Mouse (Mus musculus): ENCODE data around the gene Fam19a2. TPM values are rescaled to one million over a fixed set of nuclear protein-coding genes. Genes with fewer than 3 reads are reported as not detected.

Fam19a2 gene
- total and polyA plus RNA-seq, 2 experiments from 2014 or later: 0.16 TPM; not detected in 1

DNA sequence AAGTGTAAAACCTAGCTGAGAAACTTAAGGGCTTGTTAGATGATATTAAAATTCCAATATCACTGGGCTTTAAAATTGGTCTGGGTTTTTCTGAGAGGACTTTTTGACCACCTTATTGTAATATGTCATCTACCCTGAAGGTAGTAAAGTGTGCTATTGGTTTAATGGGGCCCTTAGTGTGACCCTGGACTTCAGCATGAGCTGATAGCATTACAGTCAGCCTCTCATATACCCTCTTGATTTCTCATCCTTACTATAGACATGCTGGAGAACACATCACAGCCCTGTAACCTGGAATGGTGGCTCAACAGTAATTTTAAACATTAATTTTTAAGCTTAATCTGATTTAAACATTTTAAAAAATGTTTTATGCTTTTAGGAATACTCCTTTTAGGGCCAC lies 459.8 kb downstream of the Fam19a2 start:
- Histone ChIP-seq H3K4me3 (ENCODE audit: low read depth, low read length) (no peak overlapping the region), H3K9ac (replicated peaks; ENCODE audit: low read depth, low read length) (no peak overlapping the region), H3K9me3 (replicated peaks; ENCODE audit: control insufficient read depth, low read length) (no peaks in the 10 kb centered on the region), H3K27ac (ENCODE audit: low read depth) (no peak overlapping the region), H3K4me1 (ENCODE audit: control insufficient read depth, insufficient read depth) (no peaks in the 10 kb centered on the region), H3K36me3 (replicated peaks; ENCODE audit: control insufficient read depth, insufficient read depth, low read length) (no peaks in the 10 kb centered on the region), H3K27me3 (ENCODE audit: control insufficient read depth, insufficient read depth, low read length) (no peaks in the 10 kb centered on the region), H3K4me2 (ENCODE audit: low read depth, low read length) (no peak overlapping the region)
- TF ChIP-seq CTCF (IDR thresholded peaks at IDR 0.05; ENCODE audit: low read depth): no peak
- TF ChIP-seq EP300 (IDR thresholded peaks at IDR 0.05; ENCODE audit: low read depth): no peak
- no peak for DNase-seq (ENCODE audit: low spot score)
- no peak for ATAC-seq (ENCODE audit: insufficient read depth, low read depth)

DNA sequence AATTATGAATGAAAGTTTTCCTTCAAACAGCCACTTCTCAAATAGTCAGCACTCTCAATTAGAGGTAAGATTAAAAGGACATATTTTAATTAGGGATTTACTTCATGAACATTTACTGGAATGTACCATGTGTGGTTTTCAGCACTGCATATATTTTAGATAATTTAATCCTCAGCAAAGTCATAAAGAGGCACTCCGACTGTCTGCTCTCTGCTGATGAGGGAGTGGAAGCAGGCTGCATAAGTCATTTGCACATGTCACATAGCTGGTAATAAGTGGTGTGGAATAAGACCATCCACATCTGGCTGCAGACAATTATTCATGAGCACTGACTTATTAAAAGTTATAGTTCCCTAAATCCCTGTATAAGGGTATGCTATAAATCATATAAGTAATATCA lies 484.5 kb downstream of the Fam19a2 start:
- 77% methylated on average over 1 of the region's 1 CpGs for WGBS

DNA sequence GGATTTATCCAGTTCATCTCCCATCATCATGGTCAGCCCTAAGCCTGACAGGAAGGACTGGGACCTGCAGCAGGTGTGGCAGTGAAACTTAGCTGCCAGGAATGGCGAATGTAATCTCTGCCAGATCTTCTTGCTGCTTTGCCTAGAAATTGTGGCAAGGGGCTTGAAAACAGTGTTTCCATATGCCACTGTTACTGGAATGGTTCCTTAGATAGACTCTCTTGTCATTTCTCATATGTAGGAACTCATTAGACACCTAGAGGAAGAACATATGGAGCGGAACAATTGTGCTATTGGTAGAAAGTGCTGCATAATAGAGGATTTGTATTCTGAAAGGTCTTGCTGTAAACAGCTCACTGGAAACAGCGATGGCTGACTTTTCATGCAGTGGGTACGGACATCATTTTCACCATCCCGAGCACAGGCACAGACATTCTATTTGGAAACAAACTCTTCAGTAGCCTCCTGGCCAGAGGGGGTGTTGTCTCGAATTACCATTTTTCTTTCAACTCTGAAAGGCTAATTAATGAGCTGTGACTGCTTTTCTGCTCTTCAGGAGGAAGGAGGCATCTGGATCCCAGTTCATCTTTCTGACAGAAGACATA lies 488.0 kb downstream of the Fam19a2 start:
- H3K27me3 ChIP-seq (ENCODE audit: control insufficient read depth, insufficient read depth, low read length): no peaks in the 10 kb centered on the region
- no peaks in the 10 kb centered on the region for H3K4me1 ChIP-seq (ENCODE audit: control insufficient read depth, insufficient read depth)
- no peak for ATAC-seq (ENCODE audit: insufficient read depth, low read depth)
- H3K4me3 ChIP-seq (ENCODE audit: low read depth, low read length): no peak overlapping the region
- 68% methylated on average over 6 of the region's 6 CpGs for WGBS
- no peak overlapping the region for H3K4me2 ChIP-seq (ENCODE audit: low read depth, low read length)
- H3K9me3 ChIP-seq (replicated peaks; ENCODE audit: control insufficient read depth, low read length): no peaks in the 10 kb centered on the region
- no peak overlapping the region for H3K9ac ChIP-seq (replicated peaks; ENCODE audit: low read depth, low read length)
- no peak for TF ChIP-seq EP300 (IDR thresholded peaks at IDR 0.05; ENCODE audit: low read depth)
- TF ChIP-seq CTCF (IDR thresholded peaks at IDR 0.05; ENCODE audit: low read depth): no peak
- DNase-seq (ENCODE audit: low spot score): no peak
- H3K36me3 ChIP-seq (replicated peaks; ENCODE audit: control insufficient read depth, insufficient read depth, low read length): no peaks in the 10 kb centered on the region
- H3K27ac ChIP-seq (ENCODE audit: low read depth): no peak overlapping the region

More for the DNA sequence above, 484.5 kb downstream of the Fam19a2 start:
- no peaks in the 10 kb centered on the region for H3K36me3 ChIP-seq (replicated peaks; ENCODE audit: control insufficient read depth, insufficient read depth, low read length)
- TF ChIP-seq EP300 (IDR thresholded peaks at IDR 0.05; ENCODE audit: low read depth) (no peak), CTCF (IDR thresholded peaks at IDR 0.05; ENCODE audit: low read depth) (no peak)
- H3K9me3 ChIP-seq (replicated peaks; ENCODE audit: control insufficient read depth, low read length): no peaks in the 10 kb centered on the region
- ATAC-seq (ENCODE audit: insufficient read depth, low read depth) (no peak), DNase-seq (ENCODE audit: low spot score) (no peak)
- H3K27me3 ChIP-seq (ENCODE audit: control insufficient read depth, insufficient read depth, low read length): no peaks in the 10 kb centered on the region
- H3K4me1 ChIP-seq (ENCODE audit: control insufficient read depth, insufficient read depth): no peaks in the 10 kb centered on the region
- no peak overlapping the region for H3K4me2 ChIP-seq (ENCODE audit: low read depth, low read length)
- H3K9ac ChIP-seq (replicated peaks; ENCODE audit: low read depth, low read length): no peak overlapping the region
- H3K27ac ChIP-seq (ENCODE audit: low read depth): no peak overlapping the region
- H3K4me3 ChIP-seq (ENCODE audit: low read depth, low read length): no peak overlapping the region

DNA sequence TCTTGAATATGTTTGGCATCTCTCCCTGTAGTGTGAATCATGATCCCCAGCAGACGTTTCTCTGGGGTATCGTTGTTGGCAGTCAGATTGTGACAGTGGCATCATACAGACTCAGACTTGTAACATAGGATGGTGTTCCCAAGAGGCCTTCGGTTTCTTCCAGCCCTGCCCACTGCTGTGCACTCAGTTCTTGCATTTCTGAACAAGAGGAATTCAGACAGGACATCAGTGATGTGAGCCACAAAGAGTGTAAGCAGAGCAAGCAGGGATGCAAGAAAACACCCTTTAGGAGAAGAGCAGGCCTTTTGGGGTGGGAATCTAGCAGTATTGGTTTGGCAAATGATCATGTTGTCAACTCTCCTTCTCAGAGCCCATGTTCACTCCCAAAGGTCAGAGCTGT lies 489.0 kb downstream of the Fam19a2 start:
- Histone ChIP-seq H3K4me3 (ENCODE audit: low read depth, low read length) (no peak overlapping the region), H3K9ac (replicated peaks; ENCODE audit: low read depth, low read length) (no peak overlapping the region), H3K36me3 (replicated peaks; ENCODE audit: control insufficient read depth, insufficient read depth, low read length) (no peaks in the 10 kb centered on the region), H3K27ac (ENCODE audit: low read depth) (no peak overlapping the region), H3K9me3 (replicated peaks; ENCODE audit: control insufficient read depth, low read length) (no peaks in the 10 kb centered on the region), H3K4me1 (ENCODE audit: control insufficient read depth, insufficient read depth) (no peaks in the 10 kb centered on the region), H3K4me2 (ENCODE audit: low read depth, low read length) (no peak overlapping the region), H3K27me3 (ENCODE audit: control insufficient read depth, insufficient read depth, low read length) (no peaks in the 10 kb centered on the region)
- DNase-seq (ENCODE audit: low spot score) (no peak), ATAC-seq (ENCODE audit: insufficient read depth, low read depth) (no peak)
- 58% methylated on average over 3 of the region's 3 CpGs for WGBS
- TF ChIP-seq EP300 (IDR thresholded peaks at IDR 0.05; ENCODE audit: low read depth): no peak
- no peak for TF ChIP-seq CTCF (IDR thresholded peaks at IDR 0.05; ENCODE audit: low read depth)

DNA sequence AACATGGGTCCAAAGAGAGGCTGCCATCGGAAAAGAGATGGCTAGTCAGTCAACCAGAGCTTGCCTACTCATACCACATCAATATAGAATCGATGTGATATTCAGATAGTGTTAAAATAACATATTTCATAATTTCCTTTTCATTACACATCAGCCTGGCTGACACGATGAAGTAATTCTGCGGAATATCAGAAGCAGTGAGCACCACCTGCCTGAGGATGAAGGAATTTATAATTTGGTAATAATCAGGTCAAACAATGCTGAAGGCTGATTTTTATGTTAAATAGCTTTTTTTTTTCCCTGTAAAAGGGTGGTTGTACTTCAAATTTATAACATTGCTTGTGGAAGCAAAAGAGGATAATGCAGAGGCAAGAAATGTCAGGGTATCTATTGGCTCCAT lies 490.2 kb downstream of the Fam19a2 start:
- no peak overlapping the region for H3K9ac ChIP-seq (replicated peaks; ENCODE audit: low read depth, low read length)
- DNase-seq (ENCODE audit: low spot score): no peak

DNA sequence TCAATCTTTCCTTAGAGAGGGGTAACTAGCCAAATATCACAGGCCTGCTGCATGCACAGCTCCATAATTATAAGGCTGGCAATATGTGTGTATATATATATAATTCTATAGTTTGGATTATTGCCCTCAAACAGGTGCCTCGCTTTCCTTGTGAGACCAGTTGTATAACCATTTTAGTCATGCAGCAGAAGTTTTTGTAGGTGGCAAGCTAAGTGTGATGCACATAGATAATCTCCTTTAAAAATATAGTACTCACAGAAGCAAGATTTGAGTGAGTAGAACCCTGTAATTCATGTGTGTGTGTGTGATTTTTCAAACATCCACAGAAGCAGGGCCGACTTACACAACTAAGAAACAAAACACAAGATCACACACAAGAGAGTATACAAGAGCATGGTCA lies 525.6 kb downstream of the Fam19a2 start:
- WGBS: 77% methylated on average over 2 of the region's 2 CpGs
- Histone ChIP-seq H3K27ac (ENCODE audit: low read depth) (no peak overlapping the region), H3K9me3 (replicated peaks; ENCODE audit: control insufficient read depth, low read length) (no peaks in the 10 kb centered on the region), H3K4me1 (ENCODE audit: control insufficient read depth, insufficient read depth) (no peaks in the 10 kb centered on the region), H3K4me2 (ENCODE audit: low read depth, low read length) (no peak overlapping the region), H3K4me3 (ENCODE audit: low read depth, low read length) (no peak overlapping the region), H3K27me3 (ENCODE audit: control insufficient read depth, insufficient read depth, low read length) (no peaks in the 10 kb centered on the region), H3K36me3 (replicated peaks; ENCODE audit: control insufficient read depth, insufficient read depth, low read length) (no peaks in the 10 kb centered on the region), H3K9ac (replicated peaks; ENCODE audit: low read depth, low read length) (no peak overlapping the region)
- ATAC-seq (ENCODE audit: insufficient read depth, low read depth) (no peak), DNase-seq (ENCODE audit: low spot score) (no peak)
- TF ChIP-seq EP300 (IDR thresholded peaks at IDR 0.05; ENCODE audit: low read depth): no peak

More for the DNA sequence above, 490.2 kb downstream of the Fam19a2 start:
- H3K9me3 ChIP-seq (replicated peaks; ENCODE audit: control insufficient read depth, low read length): no peaks in the 10 kb centered on the region
- H3K4me2 ChIP-seq (ENCODE audit: low read depth, low read length): no peak overlapping the region
- TF ChIP-seq EP300 (IDR thresholded peaks at IDR 0.05; ENCODE audit: low read depth) (no peak), CTCF (IDR thresholded peaks at IDR 0.05; ENCODE audit: low read depth) (no peak)
- no peak overlapping the region for H3K27ac ChIP-seq (ENCODE audit: low read depth)
- 80% methylated on average over 4 of the region's 4 CpGs for WGBS
- H3K4me3 ChIP-seq (ENCODE audit: low read depth, low read length): no peak overlapping the region
- no peaks in the 10 kb centered on the region for H3K36me3 ChIP-seq (replicated peaks; ENCODE audit: control insufficient read depth, insufficient read depth, low read length)
- no peaks in the 10 kb centered on the region for H3K4me1 ChIP-seq (ENCODE audit: control insufficient read depth, insufficient read depth)
- H3K27me3 ChIP-seq (ENCODE audit: control insufficient read depth, insufficient read depth, low read length): no peaks in the 10 kb centered on the region
- ATAC-seq (ENCODE audit: insufficient read depth, low read depth): no peak

Other genes with a start within 250 kb of the Fam19a2 start
- gene Mon2, start 187.5 kb upstream of the Fam19a2 start, total RNA-seq (2014; rRNA removed; ENCODE audit: low replicate concordance): 35.0 and 62.0 TPM in 2 replicates
- gene Mon2, start 187.5 kb upstream of the Fam19a2 start, polyA plus RNA-seq (2015; fragmentation: Nextera tagmentation; extraction: Ambion mirVana): 14.3 and 15.2 TPM in 2 replicates
- gene Usp15, start 67.0 kb upstream of the Fam19a2 start, total RNA-seq (2014; rRNA removed; ENCODE audit: low replicate concordance): 28.0 and 34.3 TPM in 2 replicates
- 51.5 and 56.5 TPM in 2 replicates for gene Usp15, start 67.0 kb upstream of the Fam19a2 start, polyA plus RNA-seq (2015; fragmentation: Nextera tagmentation; extraction: Ambion mirVana)